ENCODE assay signal across 18 mouse cellular contexts in the genomic region with DNA sequence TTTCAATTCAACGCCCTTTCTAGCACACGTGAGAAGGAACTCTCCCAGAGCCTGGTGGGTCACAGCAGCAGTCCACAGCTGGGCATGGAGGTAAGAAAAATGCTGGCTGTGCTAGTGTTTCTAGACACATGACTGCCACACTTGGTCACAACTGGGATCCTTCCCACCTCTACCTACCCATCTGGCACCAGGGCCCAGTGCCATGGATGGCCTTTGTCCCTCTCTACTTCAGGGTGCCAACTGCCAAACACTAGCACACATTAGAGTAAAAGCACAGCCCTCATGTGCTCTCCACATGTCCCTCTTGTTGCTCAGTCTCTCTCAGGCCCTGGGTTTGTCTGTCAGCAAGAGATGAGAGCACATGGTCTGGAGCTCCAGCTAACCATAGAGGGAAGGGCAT. TPM values are rescaled to one million over a fixed set of nuclear protein-coding genes. Genes with fewer than 3 reads are reported as not detected.
DNase-seq lines count a peak whose midpoint lies in the region; ATAC-seq and TF ChIP-seq lines count a peak whose summit lies in the region.
"Had no signal": no experiment of that assay in that cellular context is flagged by ENCODE, and none has a peak within 500 bp of the region (broad histone marks: within the 10 kb centered on the region; RNA-seq: fewer than 3 reads in every experiment).

No protein-coding gene starts in this region.

- no peak overlapping the region for H3K4me3 ChIP-seq in hindbrain, embryonic 13.5 days
- no peak overlapping the region for H3K4me3 ChIP-seq in hindbrain, embryonic 11.5 days (ENCODE audit: low read depth, low read length)
- no peak overlapping the region for H3K4me3 ChIP-seq in midbrain, embryonic 12.5 days
- no peak overlapping the region for H3K4me3 ChIP-seq in midbrain, embryonic 10.5 days
- no peak overlapping the region for H3K4me3 ChIP-seq in small intestine, adult 2 months (ENCODE audit: low read depth, low read length)
- H3K4me3 ChIP-seq: forebrain, embryonic 12.5 days; hindbrain, embryonic 15.5 days; lung, embryonic 15.5 days had no signal

- no peak overlapping the region for H3K4me2 ChIP-seq in hindbrain, embryonic 13.5 days
- no peak overlapping the region for H3K4me2 ChIP-seq in hindbrain, embryonic 11.5 days (replicated peaks; ENCODE audit: low read depth, low read length)
- no peak overlapping the region for H3K4me2 ChIP-seq in midbrain, embryonic 12.5 days (replicated peaks)

- H3K27me3 ChIP-seq in hindbrain, embryonic 13.5 days: peaks cover 12% of the 10 kb centered on the region; the same call in 1 of the 2 replicates
- no peaks in the 10 kb centered on the region for H3K27me3 ChIP-seq in hindbrain, embryonic 11.5 days (ENCODE audit: control insufficient read depth, insufficient read depth, low read length)
- H3K27me3 ChIP-seq in midbrain, embryonic 12.5 days: peaks cover 44% of the 10 kb centered on the region
- H3K27me3 ChIP-seq in midbrain, embryonic 10.5 days (ENCODE audit: low read depth, poor library complexity, severe bottlenecking): peaks cover 29% of the 10 kb centered on the region; the same call in 1 of the 2 replicates
- H3K27me3 ChIP-seq in small intestine, adult 2 months (ENCODE audit: control insufficient read depth, insufficient read depth, low read length): no peaks in the 10 kb centered on the region
- H3K27me3 ChIP-seq: hindbrain, embryonic 15.5 days; lung, embryonic 15.5 days had no signal

- TF ChIP-seq POLR2A in small intestine, adult 2 months (IDR thresholded peaks at IDR 0.05; ENCODE audit: low read depth, low read length): no peak

- 59% methylated on average over 2 of the region's 2 CpGs for WGBS in hindbrain, embryonic 13.5 days
- WGBS in hindbrain, embryonic 11.5 days: 63% methylated on average over 2 of the region's 2 CpGs
- 66% methylated on average over 2 of the region's 2 CpGs for WGBS in midbrain, embryonic 12.5 days
- 67% methylated on average over 2 of the region's 2 CpGs for WGBS in midbrain, embryonic 10.5 days
- WGBS in small intestine, adult 2 months: 79% methylated on average over 2 of the region's 2 CpGs

- peaks cover 31% of the 10 kb centered on the region for H3K4me1 ChIP-seq in hindbrain, embryonic 13.5 days (replicated peaks)
- H3K4me1 ChIP-seq in hindbrain, embryonic 11.5 days (replicated peaks; ENCODE audit: control insufficient read depth, insufficient read depth, low read length): peaks cover 5% of the 10 kb centered on the region
- H3K4me1 ChIP-seq in midbrain, embryonic 12.5 days: peaks cover 31% of the 10 kb centered on the region
- peaks cover 36% of the 10 kb centered on the region for H3K4me1 ChIP-seq in midbrain, embryonic 10.5 days
- peaks cover 10% of the 10 kb centered on the region for H3K4me1 ChIP-seq in small intestine, adult 2 months (ENCODE audit: control insufficient read depth, insufficient read depth, insufficient read length, low read length)

- H3K9me3 ChIP-seq in hindbrain, embryonic 13.5 days: no peaks in the 10 kb centered on the region
- no peaks in the 10 kb centered on the region for H3K9me3 ChIP-seq in hindbrain, embryonic 11.5 days (ENCODE audit: control insufficient read depth, low read length)
- H3K9me3 ChIP-seq in midbrain, embryonic 12.5 days: no peaks in the 10 kb centered on the region
- no peaks in the 10 kb centered on the region for H3K9me3 ChIP-seq in midbrain, embryonic 10.5 days (replicated peaks)
- H3K9me3 ChIP-seq: forebrain, embryonic 12.5 days; hindbrain, embryonic 15.5 days; lung, embryonic 15.5 days had no signal

- H3K27ac ChIP-seq in hindbrain, embryonic 13.5 days: 0 out of 2 replicates have a peak overlapping the region, but pooled peaks have one; percentile 92
- no peak overlapping the region for H3K27ac ChIP-seq in hindbrain, embryonic 11.5 days (ENCODE audit: low read depth, low read length)
- peak overlapping the region; percentile 88 for H3K27ac ChIP-seq in midbrain, embryonic 12.5 days (replicated peaks)
- H3K27ac ChIP-seq in midbrain, embryonic 10.5 days (replicated peaks): no peak overlapping the region; the same call in 1 of the 2 replicates
- H3K27ac ChIP-seq in small intestine, adult 2 months (ENCODE audit: insufficient read depth, low read depth, low read length): peak overlapping the region; percentile 5; the same call in 1 of the 2 replicates

- DNase-seq in cerebellum, adult 11-12 months: peak; percentile 44
- DNase-seq in cerebellum, adult 8-10 months: no peak
- DNase-seq in hindbrain, embryonic 11.5 days (ENCODE audit: low spot score): no peak
- DNase-seq in midbrain, embryonic 10.5 days (ENCODE audit: low spot score): no peak
- no peak for DNase-seq in lung, postnatal 36 days
- DNase-seq: kidney, adult 9 months; kidney, postnatal 4 days; thymus, postnatal 4 days had no signal

- H3K9ac ChIP-seq in hindbrain, embryonic 13.5 days: no peak overlapping the region
- H3K9ac ChIP-seq in hindbrain, embryonic 11.5 days (ENCODE audit: low read depth, low read length): no peak overlapping the region
- no peak overlapping the region for H3K9ac ChIP-seq in midbrain, embryonic 12.5 days (replicated peaks)
- H3K9ac ChIP-seq: forebrain, embryonic 12.5 days; lung, embryonic 15.5 days had no signal

- no peak for TF ChIP-seq CTCF in small intestine, adult 2 months (IDR thresholded peaks at IDR 0.05; ENCODE audit: extremely low read depth, insufficient read length, insufficient replicate concordance, low read depth, low read length)

- H3K36me3 ChIP-seq in hindbrain, embryonic 13.5 days: peaks cover 19% of the 10 kb centered on the region
- no peaks in the 10 kb centered on the region for H3K36me3 ChIP-seq in hindbrain, embryonic 11.5 days (ENCODE audit: control insufficient read depth, insufficient read depth, low read length)
- peaks cover 18% of the 10 kb centered on the region for H3K36me3 ChIP-seq in midbrain, embryonic 12.5 days
- peaks cover 19% of the 10 kb centered on the region for H3K36me3 ChIP-seq in midbrain, embryonic 10.5 days
- peaks cover 15% of the 10 kb centered on the region for H3K36me3 ChIP-seq in small intestine, adult 2 months (ENCODE audit: control insufficient read depth, insufficient read depth, low read length)

- no peak for ATAC-seq in hindbrain, embryonic 13.5 days (ENCODE audit: low FRiP score)
- ATAC-seq in hindbrain, embryonic 11.5 days (ENCODE audit: low FRiP score): no peak
- ATAC-seq in midbrain, embryonic 12.5 days (ENCODE audit: low FRiP score, low read depth): no peak
- ATAC-seq: Patski had no signal

RNA-seq across cellular contexts. Expression of gene Slc25a1, which starts 1.6 kb away (rescaled TPM):
- 172 and 173 TPM in 2 replicates for polyA plus RNA-seq in hindbrain, embryonic 13.5 days (2015; fragmentation: Nextera tagmentation; extraction: Ambion mirVana)
- 114 and 118 TPM in 2 replicates for polyA plus RNA-seq in hindbrain, embryonic 11.5 days (2014; fragmentation: Nextera tagmentation; extraction: Ambion mirVana)
- polyA plus RNA-seq in midbrain, embryonic 12.5 days (2016; fragmentation: Nextera tagmentation; extraction: Ambion mirVana): 120 and 132 TPM in 2 replicates
- polyA plus RNA-seq in midbrain, embryonic 10.5 days (2016; fragmentation: Nextera tagmentation; extraction: Ambion mirVana): 118 and 122 TPM in 2 replicates
- polyA plus RNA-seq in small intestine, adult 2 months (2012; rRNA removed): 204 and 328 TPM in 2 replicates

RNA-seq across cellular contexts. Expression of gene Gsc2, which starts 14.8 kb away (rescaled TPM):
- polyA plus RNA-seq in hindbrain, embryonic 13.5 days (2015; fragmentation: Nextera tagmentation; extraction: Ambion mirVana): 0.94 and 1.1 TPM in 2 replicates
- 0.17 TPM in 1 of 2 replicates, not detected in the other for polyA plus RNA-seq in hindbrain, embryonic 11.5 days (2014; fragmentation: Nextera tagmentation; extraction: Ambion mirVana)
- 0.26 and 0.52 TPM in 2 replicates for polyA plus RNA-seq in midbrain, embryonic 12.5 days (2016; fragmentation: Nextera tagmentation; extraction: Ambion mirVana)
- 0.75 and 1.4 TPM in 2 replicates for polyA plus RNA-seq in midbrain, embryonic 10.5 days (2016; fragmentation: Nextera tagmentation; extraction: Ambion mirVana)
- polyA plus RNA-seq in small intestine, adult 2 months (2012; rRNA removed): 0.36 TPM in 1 of 2 replicates, not detected in the other
- polyA plus RNA-seq: embryonic facial prominence, embryonic 14.5 days; heart, embryonic 16.5 days; limb, embryonic 11.5 days; lung, embryonic 15.5 days; Patski had no signal

RNA-seq across cellular contexts. Expression of gene Ess2, which starts 18.5 kb away (rescaled TPM):
- polyA plus RNA-seq in hindbrain, embryonic 13.5 days (2015; fragmentation: Nextera tagmentation; extraction: Ambion mirVana): 47.8 and 53.9 TPM in 2 replicates
- polyA plus RNA-seq in hindbrain, embryonic 11.5 days (2014; fragmentation: Nextera tagmentation; extraction: Ambion mirVana): 38.3 and 40.5 TPM in 2 replicates
- polyA plus RNA-seq in midbrain, embryonic 12.5 days (2016; fragmentation: Nextera tagmentation; extraction: Ambion mirVana): 56.7 and 61.6 TPM in 2 replicates
- 51.9 and 60.5 TPM in 2 replicates for polyA plus RNA-seq in midbrain, embryonic 10.5 days (2016; fragmentation: Nextera tagmentation; extraction: Ambion mirVana)
- 6.6 and 15.8 TPM in 2 replicates for polyA plus RNA-seq in small intestine, adult 2 months (2012; rRNA removed)

RNA-seq across cellular contexts. Expression of gene Tssk2, which starts 31.2 kb away (rescaled TPM):
- not detected in 2 replicates for polyA plus RNA-seq in hindbrain, embryonic 13.5 days (2015; fragmentation: Nextera tagmentation; extraction: Ambion mirVana)
- polyA plus RNA-seq in hindbrain, embryonic 11.5 days (2014; fragmentation: Nextera tagmentation; extraction: Ambion mirVana): not detected in 2 replicates
- polyA plus RNA-seq in midbrain, embryonic 12.5 days (2016; fragmentation: Nextera tagmentation; extraction: Ambion mirVana): not detected in 2 replicates
- 0.11 and 0.19 TPM in 2 replicates for polyA plus RNA-seq in midbrain, embryonic 10.5 days (2016; fragmentation: Nextera tagmentation; extraction: Ambion mirVana)
- polyA plus RNA-seq in small intestine, adult 2 months (2012; rRNA removed): not detected in 2 replicates
- polyA plus RNA-seq: forebrain, embryonic 12.5 days; heart, embryonic 16.5 days; hindbrain, embryonic 15.5 days; limb, embryonic 11.5 days; lung, embryonic 15.5 days had no signal

RNA-seq across cellular contexts. Expression of gene Dgcr2, which starts 31.3 kb away (rescaled TPM):
- polyA plus RNA-seq in hindbrain, embryonic 13.5 days (2015; fragmentation: Nextera tagmentation; extraction: Ambion mirVana): 94.0 and 101 TPM in 2 replicates
- 72.9 and 75.7 TPM in 2 replicates for polyA plus RNA-seq in hindbrain, embryonic 11.5 days (2014; fragmentation: Nextera tagmentation; extraction: Ambion mirVana)
- polyA plus RNA-seq in midbrain, embryonic 12.5 days (2016; fragmentation: Nextera tagmentation; extraction: Ambion mirVana): 105 and 108 TPM in 2 replicates
- 102 and 111 TPM in 2 replicates for polyA plus RNA-seq in midbrain, embryonic 10.5 days (2016; fragmentation: Nextera tagmentation; extraction: Ambion mirVana)
- polyA plus RNA-seq in small intestine, adult 2 months (2012; rRNA removed): 82.2 and 152 TPM in 2 replicates

Comparison
In these comparisons a context has a peak if more than half of its experiments do, and no peak if none do; other contexts are left out.
1. H3K27ac ChIP-seq: peak in hindbrain, embryonic 13.5 days (single experiment), midbrain, embryonic 12.5 days (single experiment) and small intestine, adult 2 months (single experiment); none in hindbrain, embryonic 11.5 days (single experiment) and midbrain, embryonic 10.5 days (single experiment).